8 mouse cellular contexts compared by ENCODE assay signal in the genomic region with DNA sequence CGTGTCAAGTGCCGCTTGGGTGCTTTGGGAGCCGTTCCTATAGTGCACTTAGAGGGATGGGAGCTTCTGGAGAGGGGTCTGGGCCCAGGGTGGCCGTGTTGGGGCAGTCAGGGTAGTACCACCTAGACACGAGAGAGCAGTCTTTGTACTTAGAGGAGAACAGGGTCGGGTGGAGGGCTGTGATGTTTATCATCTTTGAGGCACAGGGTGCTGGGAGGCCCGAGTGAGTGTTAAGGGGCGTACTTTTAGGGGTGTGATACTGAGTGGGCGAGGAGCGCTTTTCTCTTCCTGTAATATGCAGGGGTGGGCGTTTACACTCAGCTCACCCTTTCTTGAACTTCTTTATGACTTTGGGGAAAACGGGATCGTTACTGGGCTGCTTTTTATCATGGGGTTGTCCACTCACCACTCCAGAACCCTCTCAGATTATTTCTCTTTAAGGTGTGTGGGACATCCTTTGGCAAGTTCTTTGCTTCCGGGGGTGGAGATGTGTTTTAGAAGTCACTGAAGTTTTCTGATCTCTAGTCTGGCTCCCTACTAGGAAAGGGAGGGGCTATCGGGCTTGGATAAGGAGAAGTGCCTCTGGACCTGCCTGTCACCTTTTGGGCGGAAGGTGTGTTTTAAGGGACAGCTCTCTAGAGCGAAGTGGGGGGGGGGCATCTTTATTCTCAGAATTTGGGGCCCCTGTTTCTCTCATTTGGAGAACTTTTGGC. TPM values are rescaled to one million over a fixed set of nuclear protein-coding genes. Genes with fewer than 3 reads are reported as not detected.
DNase-seq lines count a peak whose midpoint lies in the region; ATAC-seq and TF ChIP-seq lines count a peak whose summit lies in the region.

No protein-coding gene starts in this region.

- 3% methylated on average over 17 of the region's 17 CpGs for WGBS in forebrain, postnatal 0 days
- 1% methylated on average over 17 of the region's 17 CpGs for WGBS in lung, embryonic 15.5 days
- WGBS in small intestine, adult 2 months = 1% methylated on average over 17 of the region's 17 CpGs

- H3K4me1 ChIP-seq in bone marrow macrophage, adult 2 months (ENCODE audit: control insufficient read depth, insufficient read depth, low read length) = peaks cover 12% of the 10 kb centered on the region
- peaks cover 6% of the 10 kb centered on the region; the same call in 1 of the 2 replicates for H3K4me1 ChIP-seq in forebrain, postnatal 0 days (ENCODE audit: insufficient read depth)
- peaks cover 37% of the 10 kb centered on the region for H3K4me1 ChIP-seq in lung, embryonic 15.5 days
- H3K4me1 ChIP-seq in small intestine, adult 2 months (ENCODE audit: control insufficient read depth, insufficient read depth, insufficient read length, low read length) = peaks cover 8% of the 10 kb centered on the region

- no peaks in the 10 kb centered on the region for H3K27me3 ChIP-seq in forebrain, postnatal 0 days (ENCODE audit: insufficient read depth, low read length)
- H3K27me3 ChIP-seq in lung, embryonic 15.5 days = no peaks in the 10 kb centered on the region
- no peaks in the 10 kb centered on the region for H3K27me3 ChIP-seq in small intestine, adult 2 months (ENCODE audit: control insufficient read depth, insufficient read depth, low read length)

- ATAC-seq in forebrain, postnatal 0 days = peak; percentile 46
- ATAC-seq in lung, embryonic 15.5 days (ENCODE audit: borderline replicate concordance, extremely low read depth, low FRiP score, low TSS enrichment) = peak; percentile 60

- peak overlapping the region; percentile 73 for H3K4me2 ChIP-seq in forebrain, postnatal 0 days (ENCODE audit: low read depth)
- peak overlapping the region; percentile 67 for H3K4me2 ChIP-seq in lung, embryonic 15.5 days

- no peak for TF ChIP-seq POLR2A in bone marrow macrophage, adult 2 months (IDR thresholded peaks at IDR 0.05; ENCODE audit: borderline replicate concordance, low read depth, low read length)
- no peak for TF ChIP-seq POLR2A in small intestine, adult 2 months (IDR thresholded peaks at IDR 0.05; ENCODE audit: low read depth, low read length)

- no peaks in the 10 kb centered on the region for H3K36me3 ChIP-seq in forebrain, postnatal 0 days (ENCODE audit: insufficient read depth)
- H3K36me3 ChIP-seq in lung, embryonic 15.5 days = peaks cover 5% of the 10 kb centered on the region; the same call in 1 of the 2 replicates
- H3K36me3 ChIP-seq in small intestine, adult 2 months (ENCODE audit: control insufficient read depth, insufficient read depth, low read length) = no peaks in the 10 kb centered on the region

- peak overlapping the region; percentile 77 for H3K27ac ChIP-seq in bone marrow macrophage, adult 2 months (ENCODE audit: insufficient read depth, low read depth, low read length)
- peak overlapping the region; percentile 97 for H3K27ac ChIP-seq in forebrain, postnatal 0 days (ENCODE audit: low read depth, low read length)
- peak overlapping the region; percentile 99 for H3K27ac ChIP-seq in lung, embryonic 15.5 days
- peak overlapping the region; percentile 75 for H3K27ac ChIP-seq in small intestine, adult 2 months (ENCODE audit: insufficient read depth, low read depth, low read length)

- H3K4me3 ChIP-seq in bone marrow macrophage, adult 2 months (ENCODE audit: insufficient read depth, low read length) = peak overlapping the region; percentile 81
- H3K4me3 ChIP-seq in forebrain, postnatal 0 days (ENCODE audit: low read depth, low read length) = peak overlapping the region; percentile 72
- H3K4me3 ChIP-seq in lung, embryonic 15.5 days = peak overlapping the region; percentile 68
- peak overlapping the region; percentile 95 for H3K4me3 ChIP-seq in small intestine, adult 2 months (ENCODE audit: low read depth, low read length)

- peak; percentile 56 for DNase-seq in right cerebral cortex, adult 18-20 months
- no peak for DNase-seq in right cerebral cortex, postnatal 10 days (ENCODE audit: low spot score in 2 of 2)
- DNase-seq in forebrain, postnatal 0 days = no peak
- peak; percentile 43 for DNase-seq in kidney, adult 18-20 months
- DNase-seq in urinary bladder, adult 18-20 months (ENCODE audit: low spot score in 2 of 2) = no peak

- no peak for TF ChIP-seq CTCF in bone marrow macrophage, adult 2 months (IDR thresholded peaks at IDR 0.05; ENCODE audit: low read depth, low read length)
- TF ChIP-seq CTCF in forebrain, postnatal 0 days (IDR thresholded peaks at IDR 0.05; ENCODE audit: low read depth) = no peak
- no peak for TF ChIP-seq CTCF in small intestine, adult 2 months (IDR thresholded peaks at IDR 0.05; ENCODE audit: extremely low read depth, insufficient read length, insufficient replicate concordance, low read depth, low read length)

- no peaks in the 10 kb centered on the region for H3K9me3 ChIP-seq in forebrain, postnatal 0 days (ENCODE audit: low read length)
- H3K9me3 ChIP-seq in lung, embryonic 15.5 days = no peaks in the 10 kb centered on the region

- peak overlapping the region; percentile 82 for H3K9ac ChIP-seq in forebrain, postnatal 0 days
- H3K9ac ChIP-seq in lung, embryonic 15.5 days = peak overlapping the region; percentile 84

RNA-seq across cellular contexts. Expression of a gene that starts 1.0 kb away (rescaled TPM):
- polyA plus RNA-seq in bone marrow macrophage, adult 2 months (2012; ENCODE audit: insufficient read depth, insufficient read length, missing spikeins) = 67.1 and 83.5 TPM in 2 replicates
- total RNA-seq in forebrain, postnatal 0 days (2014; rRNA removed) = 61.1 and 64.2 TPM in 2 replicates
- 53.7 and 53.9 TPM in 2 replicates for polyA plus RNA-seq in forebrain, postnatal 0 days (2015; fragmentation: Nextera tagmentation; extraction: Ambion mirVana)
- polyA plus RNA-seq in lung, embryonic 15.5 days (2015; fragmentation: Nextera tagmentation; extraction: Ambion mirVana) = 89.6 and 98.5 TPM in 2 replicates
- polyA plus RNA-seq in small intestine, adult 2 months (2012; rRNA removed) = 19.6 and 34.1 TPM in 2 replicates

RNA-seq across cellular contexts. Expression of a gene that starts 39.3 kb away (rescaled TPM):
- polyA plus RNA-seq in bone marrow macrophage, adult 2 months (2012; ENCODE audit: insufficient read depth, insufficient read length, missing spikeins) = 53.6 and 59.8 TPM in 2 replicates
- 7.5 and 8.7 TPM in 2 replicates for total RNA-seq in forebrain, postnatal 0 days (2014; rRNA removed)
- 26.3 and 28.1 TPM in 2 replicates for polyA plus RNA-seq in forebrain, postnatal 0 days (2015; fragmentation: Nextera tagmentation; extraction: Ambion mirVana)
- 24.0 and 24.8 TPM in 2 replicates for polyA plus RNA-seq in lung, embryonic 15.5 days (2015; fragmentation: Nextera tagmentation; extraction: Ambion mirVana)
- polyA plus RNA-seq in small intestine, adult 2 months (2012; rRNA removed) = 9.8 and 19.7 TPM in 2 replicates

RNA-seq across cellular contexts. Expression of a gene that starts 39.4 kb away (rescaled TPM):
- polyA plus RNA-seq in bone marrow macrophage, adult 2 months (2012; ENCODE audit: insufficient read depth, insufficient read length, missing spikeins) = 397 TPM in 2 replicates
- 144 and 219 TPM in 2 replicates for total RNA-seq in forebrain, postnatal 0 days (2014; rRNA removed)
- 205 and 246 TPM in 2 replicates for polyA plus RNA-seq in forebrain, postnatal 0 days (2015; fragmentation: Nextera tagmentation; extraction: Ambion mirVana)
- polyA plus RNA-seq in lung, embryonic 15.5 days (2015; fragmentation: Nextera tagmentation; extraction: Ambion mirVana) = 74.8 and 78.3 TPM in 2 replicates
- 72.2 and 75.6 TPM in 2 replicates for polyA plus RNA-seq in small intestine, adult 2 months (2012; rRNA removed)

Comparison
In these comparisons a context has a peak if more than half of its experiments do, and no peak if none do; other contexts are left out.
1. DNase-seq: peak in right cerebral cortex, adult 18-20 months (single experiment) and kidney, adult 18-20 months (single experiment); none in right cerebral cortex, postnatal 10 days (0 of 2), forebrain, postnatal 0 days (single experiment) and urinary bladder, adult 18-20 months (0 of 2).
2. Peak in every context shown above with its lines, with median percentiles within 50 percentile points of each other: H3K27ac ChIP-seq and H3K4me3 ChIP-seq.